Mouse (Mus musculus): ENCODE results near the gene Nmi. TPM values are rescaled to one million over a fixed set of nuclear protein-coding genes. Genes with fewer than 3 reads are reported as not detected.

Gene Nmi
- total RNA-seq, 1 experiment from 2014 or later = 91.7 TPM

GRCm38 (mm10) chr2:51950876-51951275, 22.4 kb downstream of the Nmi start:
- no peak for ATAC-seq (replicated peaks; ENCODE audit: insufficient number of reproducible peaks, low FRiP score, low TSS enrichment, poor library complexity, severe bottlenecking)

DNA sequence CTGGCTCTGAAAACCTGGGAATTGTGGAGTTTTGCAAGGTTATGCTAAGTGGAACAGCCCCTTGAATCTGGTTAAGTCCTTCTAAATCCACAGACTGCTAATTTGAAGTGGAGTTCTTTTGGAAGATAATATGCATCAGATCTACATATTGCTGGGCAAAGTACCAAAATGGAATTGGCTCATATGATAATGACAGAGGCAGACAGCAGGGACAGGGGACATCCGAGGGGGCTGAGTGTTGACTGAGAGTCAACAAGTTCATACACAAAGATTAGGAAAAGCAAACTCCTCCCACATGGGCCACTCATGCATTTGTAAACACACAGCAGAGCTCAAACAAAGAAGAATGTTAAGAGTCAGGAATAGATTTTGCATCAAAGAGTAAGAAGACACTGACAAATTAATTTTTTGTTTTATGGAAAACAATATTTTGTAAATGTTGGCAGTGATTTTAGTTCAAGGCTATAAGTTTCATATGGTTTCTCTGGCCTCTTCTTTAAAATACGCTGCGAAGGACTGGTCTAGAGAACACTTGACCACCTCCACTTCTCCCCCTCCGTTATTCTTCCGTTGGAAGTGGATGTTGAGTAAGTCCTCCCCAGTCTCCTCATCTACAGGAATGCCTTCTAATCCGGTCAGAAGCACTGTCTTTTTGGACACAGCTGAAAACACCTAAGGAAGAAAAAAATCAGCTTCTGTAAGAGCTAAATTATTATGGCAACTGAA, 25.0 kb downstream of the Nmi start:
- no peak for ATAC-seq (replicated peaks; ENCODE audit: insufficient number of reproducible peaks, low FRiP score, low TSS enrichment, poor library complexity, severe bottlenecking)

DNA sequence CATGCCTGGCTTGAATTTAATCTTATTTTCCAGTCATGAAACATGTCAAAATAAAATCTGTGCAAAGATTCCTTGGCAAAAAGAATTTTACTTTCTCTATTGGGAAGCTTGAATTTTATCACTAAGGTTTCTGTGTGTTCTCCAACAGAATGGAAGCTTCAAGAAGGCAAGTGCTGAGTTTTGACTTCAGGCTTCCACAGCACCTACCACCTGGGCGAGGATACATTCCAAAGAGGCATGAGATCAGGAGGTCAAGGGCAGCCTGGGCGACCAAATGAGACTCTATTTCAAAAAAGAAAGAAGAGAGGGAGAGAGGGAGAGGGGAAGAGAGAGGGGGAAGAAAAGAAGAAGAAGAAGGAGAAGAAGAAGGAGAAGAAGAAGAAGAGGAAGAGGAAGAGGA, 27.5 kb downstream of the Nmi start:
- ATAC-seq (replicated peaks; ENCODE audit: insufficient number of reproducible peaks, low FRiP score, low TSS enrichment, poor library complexity, severe bottlenecking) = no peak

DNA sequence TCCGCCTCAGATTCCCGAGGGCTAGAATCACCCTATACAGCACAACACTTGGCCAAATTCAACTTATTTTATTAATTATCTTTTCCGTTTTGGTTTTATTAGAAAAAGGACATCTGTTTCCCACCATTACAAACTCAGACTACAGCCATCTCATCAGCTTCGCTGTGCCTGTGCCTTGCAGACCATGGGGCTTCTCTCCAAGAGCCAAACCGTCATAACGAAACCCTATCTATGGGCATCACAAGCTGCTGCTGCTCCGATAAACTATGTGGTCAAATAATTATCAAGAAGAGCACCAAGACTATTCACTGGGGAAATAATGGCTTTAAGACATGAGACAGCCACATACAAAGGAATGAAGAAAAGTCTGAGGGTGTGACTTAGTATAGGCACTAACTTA, 31.5 kb downstream of the Nmi start:
- ATAC-seq (replicated peaks; ENCODE audit: insufficient number of reproducible peaks, low FRiP score, low TSS enrichment, poor library complexity, severe bottlenecking) = no peak

DNA sequence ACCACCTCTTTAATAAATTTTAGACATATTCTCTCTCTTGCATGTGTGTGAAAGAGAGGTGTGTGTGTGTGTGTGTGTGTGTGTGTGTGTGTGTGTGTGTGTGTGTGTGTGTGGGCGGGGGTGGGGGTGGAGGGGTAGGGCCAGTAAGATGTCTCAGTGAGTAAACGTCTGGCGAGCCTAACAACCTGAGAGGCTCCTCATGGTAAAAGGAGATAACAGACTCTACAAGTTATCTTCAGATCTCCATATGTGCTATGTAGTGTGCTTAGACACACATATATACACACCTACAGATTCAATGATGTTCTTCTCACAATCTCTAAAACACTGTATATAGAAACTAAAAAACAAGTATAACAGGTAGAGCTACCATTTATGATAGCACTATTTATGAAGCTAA, 34.5 kb downstream of the Nmi start:
- no peak for ATAC-seq (replicated peaks; ENCODE audit: insufficient number of reproducible peaks, low FRiP score, low TSS enrichment, poor library complexity, severe bottlenecking)

GRCm38 (mm10) chr2:51937004-51937403, 36.3 kb downstream of the Nmi start:
- no peak for ATAC-seq (replicated peaks; ENCODE audit: insufficient number of reproducible peaks, low FRiP score, low TSS enrichment, poor library complexity, severe bottlenecking)

DNA sequence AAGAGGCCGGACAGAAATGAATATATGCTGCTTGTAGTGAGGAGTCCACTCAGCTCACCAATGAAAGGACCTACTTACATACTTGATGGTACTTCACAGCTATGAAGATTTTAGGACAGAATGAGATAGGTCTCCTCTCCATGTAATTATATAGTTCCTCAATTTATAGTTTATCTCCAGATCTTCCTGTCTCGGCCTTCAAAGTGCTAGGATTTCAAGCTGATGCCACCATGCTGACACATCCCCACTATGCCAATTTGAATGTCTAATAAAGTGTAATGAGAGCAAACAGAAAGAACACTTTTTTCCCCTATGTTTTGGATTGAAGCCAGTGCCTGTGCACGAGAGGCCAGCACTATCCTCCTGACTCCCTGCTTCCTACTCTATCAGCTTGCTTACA, 36.7 kb downstream of the Nmi start:
- ATAC-seq (replicated peaks; ENCODE audit: insufficient number of reproducible peaks, low FRiP score, low TSS enrichment, poor library complexity, severe bottlenecking) = no peak

- ATAC-seq (replicated peaks; ENCODE audit: insufficient number of reproducible peaks, low FRiP score, low TSS enrichment, poor library complexity, severe bottlenecking) = no peak
Measured at GRCm38 (mm10) chr2:51935921-51936320, 37.4 kb downstream of the Nmi start.

DNA sequence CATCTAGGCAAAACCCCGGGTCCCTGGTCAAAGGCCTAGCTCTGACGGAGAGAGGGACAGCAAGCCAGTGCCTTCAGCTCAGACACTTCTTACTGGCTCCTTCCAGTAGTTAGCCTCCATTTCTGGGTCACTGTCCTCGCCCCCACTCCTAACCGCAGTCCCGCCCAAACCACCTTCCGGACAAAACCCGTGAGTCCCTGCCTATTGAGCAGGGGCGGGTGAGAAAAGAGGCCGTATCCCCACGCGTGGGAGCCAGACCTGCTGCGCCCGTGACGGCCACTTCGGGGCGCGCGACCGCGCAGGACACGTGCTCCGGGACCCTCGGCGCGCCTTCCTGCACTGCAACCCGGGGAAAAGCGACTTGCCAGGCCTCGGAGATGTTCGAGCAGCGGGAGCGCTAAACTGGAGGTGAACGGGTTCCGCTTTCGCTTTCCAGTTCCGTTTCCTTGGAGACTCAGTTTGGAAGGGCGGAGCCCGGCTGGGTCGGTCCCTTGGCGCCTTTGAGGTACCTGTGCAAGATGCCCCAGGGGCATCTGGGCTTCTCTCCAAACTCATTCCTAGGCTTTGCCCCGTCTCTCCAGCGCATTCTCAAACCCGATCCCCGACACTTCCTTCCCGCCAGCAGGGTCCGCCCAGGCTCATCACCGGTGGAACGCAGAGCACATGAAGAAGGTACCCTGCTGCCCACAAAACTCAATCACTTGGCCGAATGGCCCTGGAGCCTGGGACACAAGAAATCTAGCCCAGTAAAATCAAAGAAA, 38.5 kb downstream of the Nmi start, which contains the start of gene Rbm43:
Gene Rbm43, minus strand, starts transcription at position 590 of the 761 bp plus-strand sequence.
- peak; percentile 80 for ATAC-seq (replicated peaks; ENCODE audit: insufficient number of reproducible peaks, low FRiP score, low TSS enrichment, poor library complexity, severe bottlenecking)

GRCm38 (mm10) chr2:51933341-51934134, 39.8 kb downstream of the Nmi start:
- ATAC-seq (replicated peaks; ENCODE audit: insufficient number of reproducible peaks, low FRiP score, low TSS enrichment, poor library complexity, severe bottlenecking) = no peak

- no peak for ATAC-seq (replicated peaks; ENCODE audit: insufficient number of reproducible peaks, low FRiP score, low TSS enrichment, poor library complexity, severe bottlenecking)
Measured at GRCm38 (mm10) chr2:51931241-51931640, 42.1 kb downstream of the Nmi start.

GRCm38 (mm10) chr2:51914944-51915680, 58.2 kb downstream of the Nmi start:
- no peak for ATAC-seq (replicated peaks; ENCODE audit: insufficient number of reproducible peaks, low FRiP score, low TSS enrichment, poor library complexity, severe bottlenecking)

GRCm38 (mm10) chr2:51914532-51914931, 58.8 kb downstream of the Nmi start:
- no peak for ATAC-seq (replicated peaks; ENCODE audit: insufficient number of reproducible peaks, low FRiP score, low TSS enrichment, poor library complexity, severe bottlenecking)

GRCm38 (mm10) chr2:51912740-51913139, 60.6 kb downstream of the Nmi start:
- no peak for ATAC-seq (replicated peaks; ENCODE audit: insufficient number of reproducible peaks, low FRiP score, low TSS enrichment, poor library complexity, severe bottlenecking)

DNA sequence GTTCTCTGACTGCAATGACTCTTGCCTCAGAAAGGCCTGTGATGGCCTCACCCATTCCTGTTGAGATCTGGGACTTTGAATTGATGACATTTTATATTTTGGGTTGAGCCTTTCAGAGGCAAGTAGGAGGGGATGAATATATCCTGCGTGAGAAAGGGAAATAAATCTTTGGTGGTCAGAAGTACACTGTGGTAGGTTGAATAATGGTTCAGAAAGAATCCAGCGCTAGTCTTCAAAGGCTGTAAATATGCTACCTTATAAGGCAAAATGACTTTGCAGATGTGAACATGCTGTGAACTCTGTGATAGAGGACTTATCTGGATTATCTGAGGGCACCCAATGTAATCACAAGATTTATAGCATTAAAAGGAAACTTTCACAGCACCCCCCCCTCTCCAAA, 61.4 kb downstream of the Nmi start:
- ATAC-seq (replicated peaks; ENCODE audit: insufficient number of reproducible peaks, low FRiP score, low TSS enrichment, poor library complexity, severe bottlenecking) = no peak

DNA sequence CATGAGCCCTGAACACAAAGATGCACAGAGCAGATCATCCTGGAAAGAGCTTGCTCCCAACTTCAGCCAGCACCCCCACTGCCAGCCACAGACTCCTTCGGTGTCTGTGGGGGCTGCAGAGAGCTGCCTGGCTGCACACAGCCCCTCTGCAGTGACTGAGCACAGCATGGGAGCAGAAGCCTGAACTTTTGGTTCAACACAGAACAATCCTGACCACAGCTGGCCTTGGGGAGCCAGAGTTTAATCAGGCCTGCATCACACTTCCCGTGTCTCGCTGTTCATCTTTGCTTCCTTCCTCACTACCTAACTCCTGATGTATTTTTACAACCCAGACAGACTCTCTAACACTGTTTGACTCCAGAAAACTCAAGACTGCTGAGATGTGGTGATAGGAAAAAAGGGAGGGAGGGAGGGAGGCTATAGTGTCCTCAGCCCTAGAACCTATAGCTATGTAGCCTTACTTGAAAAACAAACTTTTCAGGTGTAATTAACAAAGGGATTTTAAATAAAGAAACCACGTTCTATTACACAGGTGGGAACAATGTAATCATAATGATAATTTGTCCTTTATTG, 65.7 kb downstream of the Nmi start:
- no peak for ATAC-seq (replicated peaks; ENCODE audit: insufficient number of reproducible peaks, low FRiP score, low TSS enrichment, poor library complexity, severe bottlenecking)

- no peak for ATAC-seq (replicated peaks; ENCODE audit: insufficient number of reproducible peaks, low FRiP score, low TSS enrichment, poor library complexity, severe bottlenecking)
Measured at GRCm38 (mm10) chr2:51905637-51906036, 67.7 kb downstream of the Nmi start.
